Mouse (Mus musculus): ENCODE measurements around the gene Gm3285. TPM values are rescaled to one million over a fixed set of nuclear protein-coding genes. Genes with fewer than 3 reads are reported as not detected.

Gm3285 gene
- polyA plus RNA-seq, 1 experiment from 2014 or later = not detected

DNA sequence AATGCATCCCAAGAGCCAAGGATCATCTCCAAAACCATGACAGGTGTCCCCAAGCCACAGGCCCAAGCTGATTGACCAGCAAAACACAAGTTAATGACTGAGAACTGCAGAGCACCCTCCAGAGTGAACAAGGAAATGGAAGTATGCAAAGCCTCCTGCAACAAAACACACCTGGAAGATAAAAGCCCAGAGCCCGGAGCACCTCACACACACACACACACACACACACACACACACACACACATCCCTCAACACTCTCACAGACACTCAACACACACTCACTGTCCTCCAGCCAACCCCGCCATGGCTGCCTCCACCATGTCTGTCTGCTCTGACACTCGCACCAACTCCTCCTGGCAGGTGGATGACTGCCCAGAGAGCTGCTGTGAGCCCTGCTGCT, 15.3 kb upstream of the Gm3285 start, which contains the start of gene Gm36176:
TSS of gene Gm36176 (plus strand) at position 301 of the 400 bp plus-strand sequence.
- no peaks in the 10 kb centered on the region for H3K9me3 ChIP-seq (replicated peaks; ENCODE audit: control insufficient read depth, low read length)

DNA sequence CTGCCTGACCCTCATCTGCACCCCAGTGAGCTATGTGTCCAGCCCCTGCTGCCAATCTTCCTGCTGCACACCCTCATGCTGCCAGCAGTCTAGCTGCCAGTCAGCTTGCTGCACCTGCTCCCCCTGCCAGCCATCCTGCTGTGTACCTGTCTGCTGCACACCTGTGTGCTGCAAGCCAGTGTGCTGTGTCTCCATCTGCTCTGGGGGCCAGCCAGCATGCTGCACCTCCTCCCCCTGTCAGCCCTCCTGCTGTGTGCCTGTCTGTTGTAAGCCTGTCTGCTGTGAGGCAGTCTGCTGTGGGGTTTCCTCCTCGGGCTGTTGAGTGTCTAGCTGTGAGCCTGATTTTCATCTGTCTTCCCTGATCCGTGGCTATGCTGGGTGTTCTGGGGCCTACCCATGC, 14.8 kb upstream of the Gm3285 start:
- H3K9me3 ChIP-seq (replicated peaks; ENCODE audit: control insufficient read depth, low read length) = no peaks in the 10 kb centered on the region
- H3K9ac ChIP-seq (replicated peaks; ENCODE audit: low read length) = no peak overlapping the region
- no peaks in the 10 kb centered on the region for H3K27me3 ChIP-seq (ENCODE audit: control insufficient read depth, insufficient read depth, low read length)
- H3K27ac ChIP-seq (replicated peaks; ENCODE audit: low read depth, low read length) = no peak overlapping the region
- WGBS = 22% methylated on average over 2 of the region's 2 CpGs
- H3K36me3 ChIP-seq (replicated peaks; ENCODE audit: control insufficient read depth, insufficient read depth, low read depth, low read length) = no peaks in the 10 kb centered on the region
- H3K4me1 ChIP-seq (ENCODE audit: control insufficient read depth, insufficient read depth, low read length) = no peaks in the 10 kb centered on the region
- ATAC-seq (replicated peaks; ENCODE audit: insufficient number of reproducible peaks, low FRiP score, low TSS enrichment, low read depth) (no peak), DNase-seq (ENCODE audit: low spot score) (no peak)
- H3K4me2 ChIP-seq (ENCODE audit: low read depth, low read length) = no peak overlapping the region
- H3K4me3 ChIP-seq (ENCODE audit: low read depth, low read length) = no peak overlapping the region

More for the DNA sequence above, 15.3 kb upstream of the Gm3285 start, which contains the start of gene Gm36176:
- Histone ChIP-seq H3K4me2 (ENCODE audit: low read depth, low read length) (no peak within 1 kb of the TSS), H3K27ac (replicated peaks; ENCODE audit: low read depth, low read length) (no peak within 1 kb of the TSS), H3K9ac (replicated peaks; ENCODE audit: low read length) (no peak within 1 kb of the TSS), H3K36me3 (replicated peaks; ENCODE audit: control insufficient read depth, insufficient read depth, low read depth, low read length) (no peaks in the 10 kb centered on the region), H3K4me3 (ENCODE audit: low read depth, low read length) (no peak within 1 kb of the TSS), H3K27me3 (ENCODE audit: control insufficient read depth, insufficient read depth, low read length) (no peaks in the 10 kb centered on the region), H3K4me1 (ENCODE audit: control insufficient read depth, insufficient read depth, low read length) (no peaks in the 10 kb centered on the region)
- no peak for ATAC-seq (replicated peaks; ENCODE audit: insufficient number of reproducible peaks, low FRiP score, low TSS enrichment, low read depth)
- WGBS = 79% methylated on average over 3 of the region's 3 CpGs
- no peak for DNase-seq (ENCODE audit: low spot score)

DNA sequence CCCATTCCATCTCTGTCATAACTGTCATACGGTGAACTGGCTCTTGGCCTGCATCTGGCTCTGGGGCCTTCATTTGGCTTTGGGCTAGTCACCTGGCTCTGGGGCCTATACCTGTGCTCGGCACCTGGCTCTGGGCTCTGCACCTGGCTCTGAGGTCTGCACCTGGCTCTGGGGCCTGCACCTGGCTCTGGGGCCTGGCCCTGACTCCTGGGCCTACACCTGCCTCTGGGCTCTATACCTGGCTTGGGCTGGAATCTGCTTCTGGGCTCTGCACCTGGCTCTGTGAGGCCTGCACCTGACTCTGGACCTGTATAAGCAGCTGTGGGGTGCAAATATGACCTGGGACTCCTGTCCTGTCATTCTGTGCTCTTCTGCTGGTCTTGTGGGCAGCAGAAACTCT, 14.2 kb upstream of the Gm3285 start:
- H3K9ac ChIP-seq (replicated peaks; ENCODE audit: low read length) = no peak overlapping the region
- no peaks in the 10 kb centered on the region for H3K27me3 ChIP-seq (ENCODE audit: control insufficient read depth, insufficient read depth, low read length)
- no peak overlapping the region for H3K4me3 ChIP-seq (ENCODE audit: low read depth, low read length)
- no peaks in the 10 kb centered on the region for H3K36me3 ChIP-seq (replicated peaks; ENCODE audit: control insufficient read depth, insufficient read depth, low read depth, low read length)
- no peaks in the 10 kb centered on the region for H3K4me1 ChIP-seq (ENCODE audit: control insufficient read depth, insufficient read depth, low read length)
- ATAC-seq (replicated peaks; ENCODE audit: insufficient number of reproducible peaks, low FRiP score, low TSS enrichment, low read depth) (no peak), DNase-seq (ENCODE audit: low spot score) (no peak)
- 83% methylated on average over 2 of the region's 2 CpGs for WGBS
- H3K9me3 ChIP-seq (replicated peaks; ENCODE audit: control insufficient read depth, low read length) = no peaks in the 10 kb centered on the region
- H3K27ac ChIP-seq (replicated peaks; ENCODE audit: low read depth, low read length) = no peak overlapping the region
- no peak overlapping the region for H3K4me2 ChIP-seq (ENCODE audit: low read depth, low read length)

DNA sequence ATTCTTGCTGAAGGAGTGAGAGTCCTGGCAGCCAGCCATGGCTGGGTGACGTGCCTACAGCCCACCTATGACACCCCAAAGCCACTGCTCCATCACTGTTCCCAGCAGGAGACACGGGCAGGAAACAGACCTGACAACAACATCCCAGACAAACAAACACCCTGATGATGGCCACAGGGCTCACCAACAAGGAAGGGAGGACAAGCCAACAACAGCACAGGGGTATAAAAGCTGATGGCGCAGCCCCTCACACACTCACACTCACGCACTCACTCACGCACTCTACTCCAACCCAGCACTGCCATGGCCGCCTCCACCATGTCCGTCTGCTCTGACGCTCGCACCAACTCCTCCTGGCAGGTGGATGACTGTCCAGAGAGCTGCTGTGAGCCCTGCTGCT, 9.2 kb upstream of the Gm3285 start, which contains the start of gene Gm10318:
TSS of gene Gm10318 (plus strand) at position 301 of the 400 bp plus-strand sequence.
- H3K9ac ChIP-seq (replicated peaks; ENCODE audit: low read length) = no peak within 1 kb of the TSS
- no peak within 1 kb of the TSS for H3K4me3 ChIP-seq (ENCODE audit: low read depth, low read length)
- H3K4me2 ChIP-seq (ENCODE audit: low read depth, low read length) = no peak within 1 kb of the TSS
- 67% methylated on average over 9 of the region's 9 CpGs for WGBS
- ATAC-seq (replicated peaks; ENCODE audit: insufficient number of reproducible peaks, low FRiP score, low TSS enrichment, low read depth) (no peak), DNase-seq (ENCODE audit: low spot score) (no peak)
- no peak within 1 kb of the TSS for H3K27ac ChIP-seq (replicated peaks; ENCODE audit: low read depth, low read length)
- H3K9me3 ChIP-seq (replicated peaks; ENCODE audit: control insufficient read depth, low read length) = no peaks in the 10 kb centered on the region
- no peaks in the 10 kb centered on the region for H3K4me1 ChIP-seq (ENCODE audit: control insufficient read depth, insufficient read depth, low read length)
- no peaks in the 10 kb centered on the region for H3K27me3 ChIP-seq (ENCODE audit: control insufficient read depth, insufficient read depth, low read length)
- no peaks in the 10 kb centered on the region for H3K36me3 ChIP-seq (replicated peaks; ENCODE audit: control insufficient read depth, insufficient read depth, low read depth, low read length)

DNA sequence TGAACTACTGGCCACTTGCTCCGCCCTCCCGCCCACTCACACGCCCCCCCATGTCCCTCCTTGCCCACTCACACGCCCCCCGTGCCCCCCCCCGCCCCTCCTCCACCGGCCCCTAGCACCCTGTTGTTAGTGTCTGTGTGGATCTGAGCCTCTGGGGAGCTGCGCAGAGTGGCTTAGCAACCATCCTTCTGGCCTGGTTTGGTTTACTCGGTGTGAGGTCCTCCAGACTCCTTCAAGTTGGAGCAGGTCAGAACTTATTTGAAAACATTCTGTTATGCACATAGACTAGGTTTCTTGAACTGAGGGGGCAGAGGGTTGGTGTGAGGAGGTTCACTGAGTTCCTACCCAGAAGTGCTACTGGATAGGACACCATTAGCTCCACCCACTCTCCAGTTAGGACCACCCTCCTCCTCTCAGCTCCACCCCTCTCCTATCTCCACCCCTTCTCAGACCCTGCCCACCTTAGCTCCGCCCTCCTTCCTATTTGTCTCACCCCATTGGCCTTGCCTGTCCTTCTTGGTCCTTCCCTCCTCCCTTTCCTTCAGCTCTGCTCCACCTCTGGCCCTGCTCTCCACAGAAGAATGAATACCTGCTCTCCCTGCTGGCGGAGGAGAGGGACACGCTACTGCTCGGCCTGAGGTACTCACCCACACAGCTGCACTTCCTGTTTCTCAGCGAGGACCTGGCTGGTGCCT, 2.4 kb downstream of the Gm3285 start:
- Histone ChIP-seq H3K4me3 (ENCODE audit: low read depth, low read length) (peak overlapping the region; percentile 5; the same call in 1 of the 2 replicates), H3K4me1 (ENCODE audit: control insufficient read depth, insufficient read depth, low read length) (no peaks in the 10 kb centered on the region), H3K4me2 (ENCODE audit: low read depth, low read length) (peak overlapping the region; percentile 21; the same call in 1 of the 2 replicates), H3K27ac (replicated peaks; ENCODE audit: low read depth, low read length) (no peak overlapping the region), H3K9ac (replicated peaks; ENCODE audit: low read length) (no peak overlapping the region), H3K27me3 (ENCODE audit: control insufficient read depth, insufficient read depth, low read length) (no peaks in the 10 kb centered on the region), H3K36me3 (replicated peaks; ENCODE audit: control insufficient read depth, insufficient read depth, low read depth, low read length) (no peaks in the 10 kb centered on the region), H3K9me3 (replicated peaks; ENCODE audit: control insufficient read depth, low read length) (no peaks in the 10 kb centered on the region)
- 37% methylated on average over 14 of the region's 14 CpGs for WGBS
- DNase-seq (ENCODE audit: low spot score) (peak; percentile 61), ATAC-seq (replicated peaks; ENCODE audit: insufficient number of reproducible peaks, low FRiP score, low TSS enrichment, low read depth) (peak; percentile 71)

DNA sequence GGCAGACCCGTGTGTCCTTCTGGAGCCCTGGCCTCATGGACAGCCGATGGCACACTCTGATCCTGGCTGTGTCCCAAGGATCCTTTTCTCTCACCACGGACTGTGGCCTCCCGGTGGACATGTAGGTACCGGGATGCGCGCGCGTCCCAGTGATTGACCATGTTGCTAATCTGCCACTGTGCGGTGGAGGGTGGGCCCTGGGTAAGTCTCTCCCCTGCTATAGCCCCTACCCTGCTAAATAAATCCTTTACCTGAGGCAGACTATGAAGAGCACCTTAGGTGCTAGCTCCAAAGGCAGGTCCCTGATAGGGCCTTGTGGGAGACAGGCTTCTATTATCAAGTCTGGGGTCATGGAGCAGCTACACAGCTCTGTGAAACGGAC, 3.0 kb downstream of the Gm3285 start:
- Histone ChIP-seq H3K36me3 (replicated peaks; ENCODE audit: control insufficient read depth, insufficient read depth, low read depth, low read length) (no peaks in the 10 kb centered on the region), H3K4me3 (ENCODE audit: low read depth, low read length) (peak overlapping the region; percentile 5; the same call in 1 of the 2 replicates), H3K4me2 (ENCODE audit: low read depth, low read length) (peak overlapping the region; percentile 21; the same call in 1 of the 2 replicates), H3K27me3 (ENCODE audit: control insufficient read depth, insufficient read depth, low read length) (no peaks in the 10 kb centered on the region), H3K9me3 (replicated peaks; ENCODE audit: control insufficient read depth, low read length) (no peaks in the 10 kb centered on the region), H3K9ac (replicated peaks; ENCODE audit: low read length) (no peak overlapping the region), H3K4me1 (ENCODE audit: control insufficient read depth, insufficient read depth, low read length) (no peaks in the 10 kb centered on the region), H3K27ac (replicated peaks; ENCODE audit: low read depth, low read length) (no peak overlapping the region)
- ATAC-seq (replicated peaks; ENCODE audit: insufficient number of reproducible peaks, low FRiP score, low TSS enrichment, low read depth) = no peak; the same call in 1 of the 2 replicates
- 48% methylated on average over 11 of the region's 11 CpGs for WGBS
- DNase-seq (ENCODE audit: low spot score) = no peak

DNA sequence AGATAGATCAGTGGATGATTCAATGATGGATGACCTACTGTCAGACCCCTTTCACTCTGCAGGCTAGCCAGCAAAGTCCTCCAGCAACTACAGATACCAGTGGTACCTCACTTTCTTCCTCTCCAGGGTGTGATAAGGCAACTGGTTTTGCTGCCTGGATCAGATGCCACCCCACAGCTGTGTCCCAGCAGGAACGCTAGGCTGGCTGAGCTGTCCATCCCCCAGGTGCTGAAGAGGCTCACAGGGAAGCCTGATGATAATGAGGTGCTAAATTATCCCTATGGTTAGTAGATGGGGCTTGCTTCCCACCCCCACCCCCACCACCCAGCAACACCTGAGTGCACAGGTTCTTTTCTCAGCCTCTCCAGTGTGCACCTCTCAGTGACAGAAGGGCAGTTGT, 5.8 kb downstream of the Gm3285 start:
- no peaks in the 10 kb centered on the region for H3K9me3 ChIP-seq (replicated peaks; ENCODE audit: control insufficient read depth, low read length)
- no peak overlapping the region for H3K9ac ChIP-seq (replicated peaks; ENCODE audit: low read length)
- no peak overlapping the region for H3K4me3 ChIP-seq (ENCODE audit: low read depth, low read length)
- no peaks in the 10 kb centered on the region for H3K27me3 ChIP-seq (ENCODE audit: control insufficient read depth, insufficient read depth, low read length)
- WGBS = 17% methylated on average over 1 of the region's 1 CpGs
- no peak for ATAC-seq (replicated peaks; ENCODE audit: insufficient number of reproducible peaks, low FRiP score, low TSS enrichment, low read depth)
- no peaks in the 10 kb centered on the region for H3K4me1 ChIP-seq (ENCODE audit: control insufficient read depth, insufficient read depth, low read length)
- H3K36me3 ChIP-seq (replicated peaks; ENCODE audit: control insufficient read depth, insufficient read depth, low read depth, low read length) = no peaks in the 10 kb centered on the region
- H3K27ac ChIP-seq (replicated peaks; ENCODE audit: low read depth, low read length) = no peak overlapping the region
- no peak overlapping the region for H3K4me2 ChIP-seq (ENCODE audit: low read depth, low read length)
- peak; percentile 36 for DNase-seq (ENCODE audit: low spot score)

DNA sequence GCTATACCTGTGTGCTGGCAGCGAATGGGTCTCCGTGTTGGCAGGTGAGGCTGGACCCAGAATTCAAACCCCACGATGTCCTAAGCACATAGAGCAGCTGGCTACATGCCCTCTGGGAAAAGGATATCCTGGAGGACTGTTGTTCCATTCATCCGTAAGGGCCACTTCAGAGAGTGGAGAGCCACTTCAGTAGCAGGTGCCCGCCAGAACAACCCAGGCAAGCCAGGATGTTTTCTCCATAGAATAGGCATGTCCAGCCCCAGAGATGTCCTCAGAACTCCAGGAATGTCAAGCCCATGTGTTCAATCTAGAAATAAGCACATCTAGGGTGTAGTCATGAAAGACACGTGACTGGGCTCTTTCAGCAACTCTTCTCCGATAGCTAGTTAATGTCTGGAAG, 7.9 kb downstream of the Gm3285 start:
- Histone ChIP-seq H3K9ac (replicated peaks; ENCODE audit: low read length) (no peak overlapping the region), H3K36me3 (replicated peaks; ENCODE audit: control insufficient read depth, insufficient read depth, low read depth, low read length) (no peaks in the 10 kb centered on the region), H3K27ac (replicated peaks; ENCODE audit: low read depth, low read length) (no peak overlapping the region), H3K27me3 (ENCODE audit: control insufficient read depth, insufficient read depth, low read length) (no peaks in the 10 kb centered on the region), H3K4me1 (ENCODE audit: control insufficient read depth, insufficient read depth, low read length) (no peaks in the 10 kb centered on the region), H3K4me2 (ENCODE audit: low read depth, low read length) (no peak overlapping the region), H3K4me3 (ENCODE audit: low read depth, low read length) (no peak overlapping the region), H3K9me3 (replicated peaks; ENCODE audit: control insufficient read depth, low read length) (no peaks in the 10 kb centered on the region)
- no peak for ATAC-seq (replicated peaks; ENCODE audit: insufficient number of reproducible peaks, low FRiP score, low TSS enrichment, low read depth)
- WGBS = 80% methylated on average over 7 of the region's 7 CpGs
- DNase-seq (ENCODE audit: low spot score) = no peak
